Mouse (Mus musculus): ENCODE results near the gene Med13.

Med13 gene

DNA sequence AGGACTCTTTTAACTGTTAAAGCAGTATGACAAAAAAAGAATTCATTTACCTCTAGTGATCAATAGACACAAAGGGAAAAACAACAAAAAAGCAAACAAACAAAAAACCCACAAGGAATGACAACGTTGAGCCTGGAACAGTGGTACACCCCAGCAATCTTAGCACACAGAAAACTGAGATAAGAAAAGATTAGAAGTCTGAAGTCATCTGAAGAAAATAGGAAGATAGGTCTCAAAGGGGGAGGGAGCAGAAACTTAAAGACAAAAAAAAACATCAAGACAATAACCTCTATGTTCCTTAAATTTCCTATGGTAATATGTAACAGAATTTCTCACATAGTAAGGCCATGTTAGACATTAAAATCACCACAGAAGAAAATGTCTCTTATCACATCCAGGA, 104.1 kb downstream of the Med13 start:
- no peak for TF ChIP-seq GATA4 (IDR thresholded peaks at IDR 0.05; ENCODE audit: insufficient replicate concordance, low read length)

DNA sequence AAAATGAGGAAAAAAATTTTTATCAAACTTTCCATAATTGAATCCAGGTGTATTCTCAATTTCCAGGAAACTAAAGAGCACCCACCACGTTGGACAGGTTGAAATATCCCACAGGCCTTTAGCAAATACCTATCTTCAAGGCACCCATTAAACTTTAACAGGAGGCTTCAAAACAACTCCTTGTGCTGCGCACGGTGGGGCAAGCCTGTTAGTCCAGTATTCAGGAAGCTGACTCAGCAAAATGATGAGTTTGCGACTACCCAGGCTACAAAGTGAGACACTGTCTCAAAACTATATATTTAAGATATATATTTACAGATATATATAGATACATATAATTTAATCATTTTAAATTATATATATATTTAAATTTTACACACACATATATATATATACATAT, 125.0 kb downstream of the Med13 start:
- no peak for TF ChIP-seq GATA4 (IDR thresholded peaks at IDR 0.05; ENCODE audit: insufficient replicate concordance, low read length)

DNA sequence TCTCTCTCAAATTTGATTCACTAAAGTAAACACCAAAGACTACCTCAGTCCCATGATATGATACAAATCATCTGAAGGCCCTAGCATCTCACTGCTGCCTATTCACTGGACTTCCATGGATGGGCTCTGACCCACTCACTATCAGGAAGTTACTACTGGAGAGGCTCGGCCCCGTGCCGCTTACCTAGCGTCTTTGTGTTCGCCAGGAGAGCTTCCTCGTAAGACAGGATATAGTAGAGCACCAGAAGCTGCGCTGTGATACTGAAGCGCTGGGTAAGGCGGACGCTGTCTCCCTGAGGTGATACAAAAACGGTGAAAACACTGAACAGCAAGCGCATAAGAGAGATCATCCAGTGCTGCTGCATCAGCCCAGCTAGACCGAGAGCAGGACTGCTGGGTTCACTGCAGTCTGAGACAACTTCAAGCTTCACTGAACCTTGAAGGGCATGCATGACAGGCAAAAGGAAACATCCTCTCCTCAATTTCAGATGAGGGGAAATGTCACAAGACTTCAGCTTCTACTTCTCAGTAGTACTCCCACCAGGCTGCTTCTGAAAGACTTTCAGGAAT, 125.5 kb downstream of the Med13 start:
- no peak for TF ChIP-seq GATA4 (IDR thresholded peaks at IDR 0.05; ENCODE audit: insufficient replicate concordance, low read length)

DNA sequence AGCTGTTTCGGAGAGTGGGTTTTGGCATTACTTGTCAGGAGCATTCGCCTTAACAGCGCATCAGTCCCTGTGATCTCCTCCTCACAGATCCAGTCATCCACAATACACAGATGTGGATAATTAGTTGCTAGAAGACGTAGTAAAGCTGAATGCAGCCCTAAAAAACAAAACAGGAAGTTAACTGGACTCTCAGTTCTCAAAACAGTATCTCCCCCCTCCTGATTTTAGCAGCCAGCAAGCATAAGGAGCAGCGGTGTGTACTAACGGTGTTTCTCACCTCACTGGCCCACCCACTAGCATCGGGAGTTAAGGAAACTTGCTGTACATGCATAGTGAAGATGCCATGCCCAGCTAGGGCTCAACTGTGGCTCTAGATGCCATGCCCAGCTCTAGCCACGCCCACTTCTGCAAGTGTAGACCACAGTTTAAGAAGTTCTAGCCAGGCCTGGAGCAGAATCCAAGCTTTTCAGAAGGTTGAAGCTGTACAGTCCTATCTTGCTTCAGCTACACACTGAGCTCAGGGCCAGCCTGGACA, 130.7 kb downstream of the Med13 start:
- TF ChIP-seq GATA4 (IDR thresholded peaks at IDR 0.05; ENCODE audit: insufficient replicate concordance, low read length): no peak

DNA sequence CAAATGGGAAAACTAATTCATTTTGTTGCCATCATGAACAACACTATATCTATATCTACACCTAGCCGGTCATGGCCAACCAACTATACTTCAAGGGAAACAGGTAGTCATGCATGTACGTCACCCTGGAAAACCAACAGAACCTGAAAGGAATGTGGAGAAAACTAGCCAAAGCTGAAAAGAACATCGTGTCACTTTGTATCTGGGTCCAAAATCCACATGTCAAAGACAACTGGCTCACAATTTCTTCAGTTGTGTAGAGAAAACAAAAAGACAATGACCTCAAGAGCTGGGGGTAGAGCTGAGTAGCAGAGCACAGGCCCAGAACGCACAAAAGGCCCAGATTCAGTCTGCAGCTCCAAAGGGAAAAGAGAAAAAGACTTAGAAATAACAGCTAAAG, 131.6 kb downstream of the Med13 start:
- no peak for TF ChIP-seq GATA4 (IDR thresholded peaks at IDR 0.05; ENCODE audit: insufficient replicate concordance, low read length)

Data from liver, adult (tissue).